Mouse (Mus musculus) splenic B cell, adult 2 months (primary cell): Measurements from ENCODE around the gene Kank1.

ENCODE experiments used
- DNase-seq: peaks from one replicate; pipeline ENCODE4 v3.0.0-alpha.2; 2011; ENCODE audit warnings: low read depth, low spot score
- H3K27me3 ChIP-seq: 2 replicates; pipeline ENCODE4 v1.6.1; 2012; ENCODE audit warnings: mild to moderate bottlenecking, low read length, moderate library complexity, mixed read lengths; ENCODE audit not compliant: control insufficient read depth, poor library complexity, insufficient read depth, severe bottlenecking
- H3K36me3 ChIP-seq: 2 replicates; pipeline ENCODE4 v1.6.1; 2012; ENCODE audit warnings: mild to moderate bottlenecking, low read length, moderate library complexity, mixed read lengths; ENCODE audit not compliant: control insufficient read depth, poor library complexity, insufficient read depth, severe bottlenecking

Kank1 gene

DNA sequence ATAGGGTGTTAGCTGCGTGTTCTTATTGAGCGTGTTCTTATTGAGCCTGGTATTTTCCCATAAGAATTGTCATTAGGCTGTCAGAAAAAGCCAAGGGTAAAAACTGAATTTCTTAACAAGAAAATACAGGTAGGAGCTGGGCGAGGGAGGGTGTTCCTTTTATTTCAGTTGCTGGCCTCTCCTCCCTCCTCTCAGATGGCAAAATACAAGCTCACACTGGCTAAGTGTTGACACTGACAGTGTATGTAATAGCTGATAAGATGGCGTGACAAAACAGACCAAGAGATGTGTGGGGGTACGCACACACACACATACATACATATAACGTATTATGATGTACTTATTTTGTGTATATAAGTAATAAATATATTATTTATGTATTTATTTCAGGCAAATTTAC, 145.7 kb downstream of the Kank1 start:
- H3K36me3 ChIP-seq: no peaks in the 10 kb centered on the region
- no peaks in the 10 kb centered on the region for H3K27me3 ChIP-seq
- DNase-seq: no peak

DNA sequence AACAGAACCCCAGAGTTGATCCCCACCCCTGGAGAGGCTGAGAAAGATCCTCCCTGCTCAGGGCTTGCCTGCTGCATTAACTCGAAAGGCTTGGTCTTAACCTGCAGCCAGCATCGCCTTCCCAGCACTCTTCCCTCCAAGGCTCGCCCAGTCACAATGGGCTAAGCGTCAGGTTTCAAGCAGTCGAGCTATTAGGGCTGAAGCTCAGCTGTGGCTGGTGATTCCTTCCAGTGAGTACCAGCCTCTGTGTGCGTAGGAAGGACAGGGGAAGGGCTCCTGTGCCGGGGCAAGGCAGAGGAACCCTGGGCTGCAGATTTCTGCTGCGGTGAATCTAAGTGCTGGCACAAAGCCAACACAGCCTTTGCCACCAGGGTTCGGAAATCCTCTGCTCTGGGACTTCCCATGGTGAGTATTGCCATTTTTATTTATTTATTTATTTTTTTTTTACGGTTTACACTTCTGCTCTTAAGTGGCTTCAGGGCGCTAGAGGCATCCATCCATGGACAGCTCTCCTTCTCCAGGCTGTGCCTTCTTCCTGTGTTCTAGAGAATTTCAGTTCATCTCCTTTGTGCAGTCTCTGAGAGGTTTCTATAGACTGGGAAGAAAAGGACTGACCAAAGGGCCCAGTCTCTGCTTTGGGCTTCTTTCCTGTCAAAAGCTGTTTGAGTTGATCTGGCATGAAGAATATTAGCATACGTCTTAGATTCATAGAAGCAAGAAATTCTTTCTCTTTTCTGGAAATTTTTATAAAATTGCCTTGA, 146.8 kb downstream of the Kank1 start:
- no peak for DNase-seq
- no peaks in the 10 kb centered on the region; the same call in 1 of the 2 replicates for H3K27me3 ChIP-seq

DNA sequence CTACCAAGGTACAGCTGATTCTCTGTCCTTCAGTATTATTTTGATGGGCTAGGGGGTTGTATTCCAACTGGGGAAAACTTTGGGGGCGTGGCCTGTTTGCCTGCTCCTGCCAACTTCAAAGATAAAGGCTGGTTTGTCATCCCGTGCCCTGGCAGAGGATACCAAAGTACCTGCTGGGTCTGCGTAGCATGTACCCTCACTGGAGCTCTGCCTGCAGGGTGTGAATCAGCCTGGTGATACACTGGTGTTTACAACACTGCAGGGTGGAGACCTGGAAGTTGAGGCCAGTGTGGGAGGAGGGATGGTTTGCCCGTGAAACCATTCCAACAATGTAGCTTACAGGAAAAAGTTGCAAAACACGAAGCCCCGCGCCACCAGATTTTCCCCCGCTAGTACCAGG, 149.2 kb downstream of the Kank1 start:
- no peaks in the 10 kb centered on the region for H3K36me3 ChIP-seq
- no peak for DNase-seq
- H3K27me3 ChIP-seq: no peaks in the 10 kb centered on the region; the same call in 1 of the 2 replicates

More for the DNA sequence above, 146.8 kb downstream of the Kank1 start:
- H3K36me3 ChIP-seq: no peaks in the 10 kb centered on the region

DNA sequence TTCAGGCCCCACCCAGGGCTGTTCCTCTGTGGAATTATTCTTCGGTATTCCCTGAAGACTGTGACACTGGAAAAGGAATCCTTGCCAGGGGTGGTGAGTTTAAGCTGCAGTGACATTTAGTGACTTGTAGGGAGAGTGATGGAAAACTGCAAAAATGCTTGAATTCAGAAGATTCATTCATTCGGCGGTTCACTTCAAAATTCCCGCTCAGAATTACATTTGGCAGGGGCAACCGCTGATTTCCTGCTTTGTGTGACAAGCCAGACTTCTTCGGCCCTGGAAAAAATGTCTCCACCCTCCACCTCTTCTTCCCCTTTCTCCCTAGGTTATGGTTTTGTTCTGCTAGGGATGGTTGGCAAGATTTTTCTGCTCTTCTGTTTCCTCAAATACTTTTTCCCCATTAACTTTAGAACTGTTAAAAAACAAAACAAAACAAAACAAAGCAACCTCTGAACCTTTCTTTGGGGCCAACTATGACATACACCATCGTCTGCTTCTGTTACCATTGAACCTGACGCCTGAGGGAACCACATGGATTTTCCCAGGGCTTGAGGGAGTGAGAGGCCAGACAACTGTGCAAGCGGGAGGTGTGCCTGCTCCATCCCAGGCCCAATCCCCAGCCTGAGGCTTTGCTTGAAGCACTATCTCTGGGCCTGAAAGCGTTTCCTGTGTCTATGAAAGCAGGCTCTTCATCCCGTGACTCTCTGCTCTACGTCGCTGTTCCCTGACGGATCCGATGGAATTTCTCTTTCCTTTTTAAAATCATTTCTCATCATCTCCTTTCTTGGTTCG, 150.1 kb downstream of the Kank1 start:
- DNase-seq: no peak
- no peaks in the 10 kb centered on the region for H3K36me3 ChIP-seq
- no peaks in the 10 kb centered on the region; the same call in 1 of the 2 replicates for H3K27me3 ChIP-seq

DNA sequence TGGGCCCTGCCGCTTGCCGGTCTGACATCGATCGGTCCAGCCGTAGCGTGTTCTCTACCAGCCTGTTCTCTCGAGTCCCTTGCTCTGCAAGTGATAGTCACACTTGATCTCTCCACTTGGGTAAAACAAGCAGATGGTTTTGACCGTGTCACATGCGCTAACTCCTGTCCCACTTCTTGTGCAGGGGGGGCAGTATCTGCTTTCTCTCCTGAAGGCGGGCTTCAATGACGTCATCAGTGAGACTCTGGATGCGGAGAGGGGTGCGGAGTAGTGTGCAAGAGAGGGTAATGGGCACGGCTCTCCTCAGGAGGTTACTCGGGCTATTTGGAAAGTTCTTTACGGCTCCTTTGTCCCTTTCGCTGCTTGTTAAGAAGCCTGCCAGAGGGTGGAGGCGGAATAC, 151.1 kb downstream of the Kank1 start:
- DNase-seq: no peak
- no peaks in the 10 kb centered on the region; the same call in 1 of the 2 replicates for H3K27me3 ChIP-seq
- H3K36me3 ChIP-seq: no peaks in the 10 kb centered on the region

DNA sequence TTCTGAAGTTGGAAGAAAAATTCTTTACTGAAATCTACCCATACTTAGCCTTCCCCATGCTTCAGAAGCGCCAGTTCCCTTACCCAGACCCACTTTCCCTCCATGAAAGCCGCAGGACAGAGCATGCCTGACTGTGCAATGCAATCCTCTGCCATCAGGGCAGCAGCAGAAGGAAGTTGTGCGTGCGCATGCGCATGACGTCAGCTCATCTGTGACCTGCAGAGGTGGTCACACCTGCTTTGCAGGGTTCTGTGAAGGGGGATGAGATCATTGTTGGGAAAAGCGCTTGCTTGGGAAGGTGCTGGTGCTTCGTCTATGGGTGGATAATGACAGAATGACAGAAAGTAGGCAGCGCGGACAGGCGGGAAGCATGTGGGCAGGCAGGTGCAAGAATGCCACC, 155.4 kb downstream of the Kank1 start:
- DNase-seq: no peak
- Histone ChIP-seq H3K36me3 (no peaks in the 10 kb centered on the region), H3K27me3 (no peaks in the 10 kb centered on the region; the same call in 1 of the 2 replicates)

DNA sequence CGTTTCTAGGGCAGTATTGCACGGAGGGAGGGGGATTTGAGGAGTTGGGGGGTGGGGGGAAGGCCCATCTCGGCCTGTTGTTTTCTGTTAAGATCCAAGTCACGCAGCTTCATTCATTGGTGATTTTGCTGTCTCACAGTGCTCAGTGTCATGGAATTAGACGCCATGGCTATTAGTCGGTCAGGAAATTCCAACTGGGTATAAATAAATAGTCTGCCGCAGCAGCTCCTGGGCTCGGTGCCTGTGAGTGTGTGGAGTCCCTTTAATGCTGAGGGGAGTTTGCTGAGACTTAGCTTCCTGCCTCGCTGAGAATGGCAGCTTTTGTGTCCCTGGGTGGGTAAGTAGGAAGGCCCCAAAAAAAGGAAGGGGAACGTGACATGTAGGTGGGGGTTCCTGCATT, 158.3 kb downstream of the Kank1 start:
- DNase-seq: no peak
- no peaks in the 10 kb centered on the region for H3K36me3 ChIP-seq
- H3K27me3 ChIP-seq: no peaks in the 10 kb centered on the region; the same call in 1 of the 2 replicates

DNA sequence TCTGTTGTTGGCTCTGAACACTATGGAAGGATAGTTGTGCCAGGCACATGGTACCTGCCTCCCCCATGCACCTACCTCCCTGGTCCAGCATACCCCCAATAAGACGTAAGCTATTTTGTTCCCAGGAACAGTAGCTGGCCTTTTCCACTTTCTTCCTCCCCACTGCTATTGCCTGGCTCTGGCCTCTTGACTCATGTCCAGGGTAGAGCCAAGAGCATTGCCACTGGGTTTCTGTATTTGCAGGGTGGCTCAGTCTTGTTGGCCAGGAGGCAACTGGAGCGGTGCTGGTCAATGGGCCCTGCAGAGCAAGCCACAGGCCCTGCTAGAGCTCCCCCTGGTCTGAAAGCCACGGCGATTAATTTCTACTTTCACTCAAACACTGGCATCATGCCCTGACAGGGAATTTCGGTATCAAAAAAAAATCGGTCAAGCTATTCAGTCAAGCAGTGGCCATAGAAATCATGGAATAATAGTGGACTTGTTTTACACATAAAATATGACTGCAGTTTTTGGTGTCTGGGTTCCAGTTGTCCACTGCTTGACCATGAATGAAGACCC, 160.0 kb downstream of the Kank1 start:
- DNase-seq: no peak
- no peaks in the 10 kb centered on the region; the same call in 1 of the 2 replicates for H3K27me3 ChIP-seq
- H3K36me3 ChIP-seq: no peaks in the 10 kb centered on the region

DNA sequence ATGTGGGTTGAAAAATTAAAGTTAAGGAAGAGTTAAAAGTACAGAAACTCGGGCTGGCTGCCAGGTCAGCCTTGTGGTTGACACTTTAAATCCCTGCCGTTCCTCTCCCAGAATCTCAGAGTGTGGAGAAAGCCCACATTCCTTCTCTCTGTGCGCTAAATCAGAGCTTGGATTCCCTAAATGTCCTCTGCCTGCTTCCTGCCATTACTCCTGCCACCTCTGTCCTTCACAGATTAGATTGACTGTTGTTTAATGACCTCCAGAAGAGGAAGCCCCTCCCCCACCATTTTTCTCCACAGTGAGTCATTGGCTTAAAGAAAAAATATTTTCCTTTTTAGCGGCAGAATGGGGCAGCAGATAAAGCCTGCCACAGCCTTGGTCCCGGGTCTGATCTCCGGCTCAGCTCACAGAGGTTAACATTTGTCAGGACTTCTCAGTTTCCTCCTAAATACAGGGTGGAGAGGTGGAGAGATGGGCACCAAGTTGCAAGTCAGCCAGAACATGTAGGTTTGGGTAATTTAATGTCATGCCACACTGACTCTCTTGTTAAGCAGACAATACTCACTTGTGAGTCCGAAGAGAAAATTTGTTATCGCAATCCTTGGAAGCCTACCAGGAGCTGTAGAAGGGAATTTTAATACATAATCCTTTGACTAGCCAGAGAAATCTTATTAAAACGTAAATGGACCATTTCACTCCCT, 162.9 kb downstream of the Kank1 start:
- Histone ChIP-seq H3K27me3 (no peaks in the 10 kb centered on the region; the same call in 1 of the 2 replicates), H3K36me3 (no peaks in the 10 kb centered on the region)
- DNase-seq: no peak

DNA sequence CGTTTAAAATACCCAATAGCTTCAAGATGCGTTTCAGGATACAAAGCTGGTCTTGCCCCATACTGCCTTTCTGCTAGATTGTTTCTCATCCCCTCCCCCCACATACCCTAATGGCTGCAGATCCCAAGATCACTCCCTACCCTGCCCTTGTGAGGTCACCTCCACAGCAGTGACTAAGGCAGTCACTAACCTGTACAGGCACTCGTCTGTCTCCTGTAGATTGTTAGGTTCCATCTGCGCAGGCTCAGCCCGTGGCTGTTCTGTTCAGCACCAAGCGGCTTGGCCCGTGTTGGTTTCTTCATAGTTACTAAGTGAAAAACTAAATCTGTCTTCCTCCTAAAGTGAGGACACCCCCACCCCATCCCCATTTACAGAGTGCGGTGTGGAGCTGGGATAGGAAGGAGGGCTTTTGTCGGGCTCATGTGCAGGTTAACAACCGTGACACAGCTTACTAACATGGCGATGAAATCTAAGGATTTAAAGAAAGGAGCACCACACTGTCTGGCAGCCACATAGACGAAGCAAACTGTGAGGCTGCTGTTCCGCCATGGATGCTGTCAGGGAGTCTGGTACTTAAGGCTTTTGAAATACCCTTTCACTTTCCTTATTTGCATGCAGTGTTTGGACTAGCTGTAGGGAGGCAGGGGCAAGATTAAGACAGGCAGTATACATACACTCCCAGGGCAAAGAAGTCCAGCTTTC, 163.6 kb downstream of the Kank1 start:
- DNase-seq: no peak
- Histone ChIP-seq H3K36me3 (no peaks in the 10 kb centered on the region), H3K27me3 (no peaks in the 10 kb centered on the region; the same call in 1 of the 2 replicates)

DNA sequence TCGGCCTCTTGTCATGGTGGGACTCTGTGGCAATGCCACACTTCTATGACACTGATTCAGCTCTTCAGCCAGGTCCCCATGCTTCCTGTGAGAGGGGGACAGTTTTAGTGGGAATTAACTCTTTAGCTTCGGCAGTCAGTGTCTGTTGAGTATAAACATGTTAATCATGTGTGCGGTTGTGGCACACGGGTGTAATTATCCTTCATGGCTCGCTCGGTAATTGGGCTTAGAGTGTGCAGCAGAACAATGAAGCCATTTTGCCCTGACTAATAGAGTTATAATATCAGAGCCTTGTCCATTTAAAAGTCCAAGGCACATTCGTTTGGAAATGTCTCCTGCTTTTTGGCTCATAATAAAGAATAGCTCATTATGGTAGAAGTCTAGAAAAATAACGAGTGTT, 164.7 kb downstream of the Kank1 start:
- Histone ChIP-seq H3K36me3 (no peaks in the 10 kb centered on the region), H3K27me3 (no peaks in the 10 kb centered on the region; the same call in 1 of the 2 replicates)
- no peak for DNase-seq

DNA sequence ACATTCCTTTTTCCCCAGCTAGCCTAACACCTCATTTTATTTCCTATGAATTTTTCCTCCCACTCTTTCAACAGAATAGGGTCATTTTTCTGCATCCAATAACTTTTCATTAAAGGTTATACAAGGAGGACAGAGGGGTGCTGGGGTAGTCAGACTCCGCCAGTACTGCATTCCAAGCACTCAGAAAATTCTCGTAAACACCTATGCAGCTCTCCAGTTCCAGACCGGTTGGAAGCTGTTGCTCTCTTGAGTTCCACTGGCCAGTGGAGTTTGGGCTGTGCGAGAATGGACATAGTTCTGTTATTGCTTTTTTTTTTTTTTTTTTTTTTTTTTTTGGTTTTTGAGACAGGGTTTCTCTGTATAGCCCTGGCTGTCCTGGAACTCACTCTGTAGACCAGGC, 167.4 kb downstream of the Kank1 start:
- no peaks in the 10 kb centered on the region; the same call in 1 of the 2 replicates for H3K27me3 ChIP-seq
- H3K36me3 ChIP-seq: no peaks in the 10 kb centered on the region
- DNase-seq: no peak

DNA sequence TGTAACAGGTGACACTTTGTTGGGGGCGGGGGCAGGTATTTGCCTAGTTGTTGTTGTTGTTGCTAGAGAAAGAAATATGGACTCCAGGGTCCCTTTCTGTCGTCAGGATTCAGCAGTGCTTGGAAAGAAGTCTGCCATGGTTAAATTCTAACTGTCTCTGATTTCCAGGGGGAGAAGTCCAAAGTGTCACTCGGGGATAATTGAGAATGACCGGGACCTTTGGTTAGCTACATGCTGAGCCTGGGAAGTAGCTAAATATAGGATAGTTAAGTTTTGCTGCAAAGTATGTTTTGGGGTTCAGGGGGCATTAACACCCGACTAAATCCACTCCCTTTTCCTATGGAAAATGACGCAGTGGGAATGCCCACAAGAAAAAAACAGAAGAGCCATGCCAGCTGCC, 169.2 kb downstream of the Kank1 start:
- no peaks in the 10 kb centered on the region for H3K36me3 ChIP-seq
- no peak for DNase-seq
- H3K27me3 ChIP-seq: no peaks in the 10 kb centered on the region
